23 mouse cellular contexts compared by ENCODE assay signal in genomic region chr8:48053611-48054010, GRCm38 (mm10). TPM values are rescaled to one million over a fixed set of nuclear protein-coding genes. Genes with fewer than 3 reads are reported as not detected.
DNase-seq lines count a peak whose midpoint lies in the region; TF ChIP-seq lines count a peak whose summit lies in the region.
"Had no signal": no experiment of that assay in that cellular context is flagged by ENCODE, and none has a peak within 500 bp of the region (broad histone marks: within the 10 kb centered on the region; RNA-seq: fewer than 3 reads in every experiment).

No protein-coding gene starts in this region.

- TF ChIP-seq POLR2A in kidney, adult 2 months (IDR thresholded peaks at IDR 0.05; ENCODE audit: low read depth, low read length), result no peak

- intact Hi-C loops in heart, postnatal 14 days (cut with DNase I), result no loop called here

- no peak overlapping the region for H3K27ac ChIP-seq in heart, embryonic 10.5 days
- H3K27ac ChIP-seq in kidney, adult 2 months (ENCODE audit: insufficient read depth, low read depth, low read length), result peak overlapping the region; percentile 60
- H3K27ac ChIP-seq: embryonic facial prominence, embryonic 12.5 days; embryonic facial prominence, embryonic 15.5 days; gastrocnemius, adult 2 months; hindbrain, embryonic 10.5 days; hindbrain, embryonic 13.5 days had no signal

- no peaks in the 10 kb centered on the region for H3K4me1 ChIP-seq in heart, embryonic 10.5 days
- H3K4me1 ChIP-seq in kidney, adult 2 months (ENCODE audit: control insufficient read depth, insufficient read depth, low read length), result peaks cover 11% of the 10 kb centered on the region; the same call in 1 of the 2 replicates
- H3K4me1 ChIP-seq: embryonic facial prominence, embryonic 12.5 days; embryonic facial prominence, embryonic 15.5 days; hindbrain, embryonic 10.5 days; hindbrain, embryonic 13.5 days had no signal

- no peak overlapping the region for H3K4me3 ChIP-seq in heart, embryonic 10.5 days
- no peak overlapping the region for H3K4me3 ChIP-seq in kidney, adult 2 months (ENCODE audit: insufficient read depth, low read depth, low read length)
- H3K4me3 ChIP-seq: embryonic facial prominence, embryonic 12.5 days; embryonic facial prominence, embryonic 15.5 days; gastrocnemius, adult 2 months; hindbrain, embryonic 10.5 days; hindbrain, embryonic 13.5 days had no signal

- H3K27me3 ChIP-seq in heart, embryonic 10.5 days (ENCODE audit: insufficient read depth, poor library complexity, severe bottlenecking), result no peaks in the 10 kb centered on the region
- H3K27me3 ChIP-seq in kidney, adult 2 months (replicated peaks; ENCODE audit: control insufficient read depth, insufficient read depth, low read length), result no peaks in the 10 kb centered on the region
- H3K27me3 ChIP-seq: CH12.LX; embryonic facial prominence, embryonic 12.5 days; embryonic facial prominence, embryonic 15.5 days; hindbrain, embryonic 13.5 days had no signal

- H3K36me3 ChIP-seq in heart, embryonic 10.5 days, result no peaks in the 10 kb centered on the region
- H3K36me3 ChIP-seq in kidney, adult 2 months (ENCODE audit: control insufficient read depth, insufficient read depth, low read length), result no peaks in the 10 kb centered on the region
- H3K36me3 ChIP-seq: embryonic facial prominence, embryonic 12.5 days; embryonic facial prominence, embryonic 15.5 days; G1E; hindbrain, embryonic 10.5 days; hindbrain, embryonic 13.5 days had no signal

- peak; percentile 7 for DNase-seq in heart, embryonic 10.5 days (ENCODE audit: low spot score)
- DNase-seq in heart, postnatal 14 days, result no peak
- peak; percentile 75 for DNase-seq in kidney, adult 2 months
- DNase-seq in kidney, postnatal 4 days, result no peak
- DNase-seq in kidney, postnatal 14 days, result peak; percentile 10
- no peak for DNase-seq in lung, postnatal 36 days
- DNase-seq: adrenal gland, postnatal 10 days; adrenal gland, postnatal 36 days; B cell, adult 2 months; cerebellum, adult 18-20 months; cerebellum, adult 9-10 months; cerebellum, postnatal 25 days; forebrain, postnatal 0 days; gastrocnemius, adult 2 months; gastrocnemius, postnatal 14 days; heart, adult 18-20 months; heart, postnatal 36 days had no signal

- 83% methylated on average over 5 of the region's 5 CpGs for WGBS in heart, embryonic 10.5 days
- 49% methylated on average over 5 of the region's 5 CpGs for WGBS in kidney, adult 2 months

- no peak for TF ChIP-seq CTCF in kidney, adult 2 months (conservative IDR thresholded peaks at IDR 0.05; ENCODE audit: insufficient read depth, insufficient read length, low read depth, low read length)

- no peaks in the 10 kb centered on the region for H3K9me3 ChIP-seq in heart, embryonic 10.5 days
- H3K9me3 ChIP-seq: embryonic facial prominence, embryonic 12.5 days; embryonic facial prominence, embryonic 15.5 days; G1E; hindbrain, embryonic 10.5 days; hindbrain, embryonic 13.5 days had no signal

RNA-seq across cellular contexts. Expression of gene Dctd, which starts 45.3 kb away (rescaled TPM):
- 48.5 and 48.7 TPM in 2 replicates for polyA plus RNA-seq in heart, embryonic 10.5 days (2016; fragmentation: Nextera tagmentation; extraction: Ambion mirVana)
- total RNA-seq in heart, postnatal 14 days (2021), result 1 to 10 TPM; 1.1 to 2.1 TPM
- 1.3 and 1.8 TPM in 2 replicates for polyA plus RNA-seq in kidney, adult 2 months (2012; rRNA removed)

Comparison
In these comparisons a context has a peak if more than half of its experiments do, and no peak if none do; other contexts are left out.
1. DNase-seq: peak in heart, embryonic 10.5 days (single experiment), kidney, adult 2 months (single experiment) and kidney, postnatal 14 days (single experiment); none in heart, postnatal 14 days (0 of 2), kidney, postnatal 4 days (0 of 2) and lung, postnatal 36 days (single experiment).
2. RNA of gene Dctd, which starts 45.3 kb away (polyA plus RNA-seq): 48.5 to 48.7 TPM in heart, embryonic 10.5 days; 1.3 to 1.8 TPM in kidney, adult 2 months; every median in the first group is over 10 times any median in the second.